Mouse (Mus musculus) CD4-positive, CD25-positive, alpha-beta regulatory T cell, adult 9 weeks (primary cell): ENCODE results near the gene Zfp667. TPM values are rescaled to one million over a fixed set of nuclear protein-coding genes. Genes with fewer than 3 reads are reported as not detected.

Source experiments
- polyA plus RNA-seq: library from polyadenylated mRNA; unstranded; fragments of 100-300 nt; shearing (Covaris generic); gene quantifications from one replicate; pipeline ENCODE4 v1.2.1, GENCODE M21; 2017

Gene Zfp667
- polyA plus RNA-seq = 8.0 TPM

DNA sequence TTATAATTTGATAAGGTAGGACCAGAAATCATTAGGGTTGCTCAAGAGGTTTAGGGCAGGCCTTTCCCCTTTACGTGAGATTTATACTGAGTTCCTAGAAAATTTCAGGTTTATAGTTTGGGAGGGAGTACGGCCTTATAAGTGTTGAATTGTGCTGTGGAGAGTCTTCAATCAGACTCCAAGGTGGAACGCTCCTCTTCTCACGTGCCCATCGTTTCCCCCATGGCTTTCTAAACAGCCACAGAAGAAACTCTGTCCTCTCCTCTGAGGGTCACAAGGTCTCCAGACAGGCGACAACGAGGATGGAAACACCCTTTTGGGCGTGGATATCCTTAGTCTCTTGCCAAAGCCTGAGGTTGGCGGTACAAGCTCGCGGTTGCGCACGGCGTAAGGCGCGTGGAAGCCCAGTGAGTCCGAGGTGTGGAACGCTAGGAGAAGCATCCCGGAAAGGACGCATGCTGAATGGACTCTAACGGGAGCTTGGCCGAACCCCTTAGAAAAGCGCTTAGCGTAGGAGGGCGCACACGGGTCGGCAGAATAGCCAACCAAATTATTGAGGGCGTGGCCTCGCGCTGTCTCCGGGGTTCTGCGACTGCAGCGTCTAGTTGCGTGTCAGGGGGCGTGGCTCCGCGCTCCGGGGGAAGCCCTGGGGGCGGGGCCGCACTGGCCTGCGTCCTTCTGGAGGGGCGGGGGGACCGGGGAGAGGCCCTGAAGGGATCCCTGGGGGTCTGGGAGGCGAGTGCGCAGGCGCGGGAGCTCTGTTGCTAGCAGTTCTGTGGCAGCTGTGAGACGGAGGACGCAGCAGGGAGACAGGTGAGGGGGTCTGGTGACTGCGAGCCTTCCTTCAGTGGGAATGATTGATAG, at the start of gene Zfp667:
Gene Zfp667 (plus strand): TSS at position 738 of the 864 bp plus-strand sequence.

DNA sequence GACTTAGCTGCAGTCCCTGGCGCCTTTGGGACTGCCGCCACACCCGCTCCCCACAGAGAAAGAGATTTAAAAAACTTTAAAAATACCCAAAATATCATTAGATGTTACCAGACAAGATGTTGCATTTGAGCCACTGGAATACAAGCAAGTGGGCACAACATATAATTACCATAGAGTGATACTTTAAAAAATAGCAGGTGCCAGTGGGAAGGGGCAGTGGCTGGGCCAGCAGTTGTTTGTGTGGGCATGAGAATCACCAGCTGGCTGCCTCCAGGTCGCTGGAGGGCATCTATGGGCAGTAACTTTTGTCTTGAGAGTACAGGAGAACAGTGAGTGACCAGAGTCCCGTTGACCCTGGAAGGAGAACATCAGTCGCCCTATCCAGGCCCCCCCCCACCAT, 34.0 kb upstream of the Zfp667 start, which contains the start of gene Epp13:
Gene Epp13 (plus strand): TSS at position 301 of the 400 bp plus-strand sequence.

DNA sequence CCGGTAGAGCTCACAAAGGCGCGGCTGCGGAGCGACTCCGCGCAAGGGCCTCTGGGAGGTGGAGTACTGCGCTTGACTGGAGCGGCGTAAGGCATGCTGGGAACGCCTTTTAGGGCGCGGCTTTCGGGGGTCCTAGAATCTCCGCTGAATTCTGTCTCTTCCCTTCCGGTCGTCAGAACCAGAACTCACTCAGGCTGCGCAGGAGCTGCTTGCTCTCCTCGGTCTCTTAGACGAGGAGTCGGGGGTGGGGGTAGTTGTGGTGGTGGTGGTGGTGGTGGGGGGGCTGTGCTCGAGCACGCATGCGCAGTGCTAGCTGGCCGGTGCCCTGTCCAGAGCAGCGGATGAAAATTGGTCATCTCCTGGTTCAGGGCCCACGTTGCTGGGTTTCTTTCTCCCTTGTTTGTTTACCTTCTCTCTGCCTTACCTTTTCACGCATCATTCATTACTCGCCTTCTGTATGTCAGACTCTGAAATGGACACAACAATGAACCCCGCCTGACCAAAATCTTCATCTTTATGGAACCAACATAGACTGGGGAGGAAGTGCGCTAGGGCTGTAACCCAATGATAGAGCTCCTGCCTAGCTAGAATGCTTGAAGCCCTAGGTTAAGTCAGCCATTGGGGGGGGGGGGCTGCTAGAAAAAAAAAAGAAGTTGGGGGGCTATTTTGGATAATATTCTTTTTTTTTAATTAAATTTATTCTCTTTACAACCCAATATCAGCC, 45.0 kb downstream of the Zfp667 start, which contains the start of gene Zfp583:
Gene Zfp583 (minus strand): TSS at position 53 of the 724 bp plus-strand sequence.

DNA sequence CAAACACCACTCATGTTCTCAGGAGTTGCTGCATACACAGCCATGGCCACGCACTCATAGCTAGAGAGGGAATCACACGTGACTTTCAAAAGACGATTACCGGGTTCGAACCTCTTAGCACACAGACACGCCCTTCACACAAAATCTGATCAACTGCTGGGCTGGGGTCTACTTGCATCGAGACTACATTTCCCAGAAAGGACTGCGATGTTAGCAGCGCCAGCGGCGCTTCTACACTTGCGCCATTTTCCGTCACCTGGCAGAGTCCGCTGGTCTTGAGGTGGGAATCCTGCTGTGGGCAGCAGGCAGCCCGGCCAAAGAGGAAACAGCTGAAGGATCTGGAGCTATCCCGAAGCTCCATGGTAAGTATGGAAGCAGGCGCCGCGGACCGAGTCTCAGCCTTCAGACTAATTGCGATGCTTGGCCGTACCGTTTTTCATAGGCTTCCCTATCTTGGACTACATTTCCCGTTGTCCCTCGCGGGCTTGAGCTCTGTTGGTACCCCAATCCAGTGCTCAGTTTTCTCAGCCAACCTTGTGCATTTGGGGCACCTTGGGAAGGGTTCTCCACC, 57.2 kb downstream of the Zfp667 start, which contains the start of gene Gm3854:
Gene Gm3854 (plus strand): TSS at position 259 of the 571 bp plus-strand sequence.

Other genes with a start within 250 kb of the Zfp667 start
- gene Nlrp4c, start 241.4 kb upstream of the Zfp667 start, polyA plus RNA-seq = not detected
- 25.3 TPM for gene Zfp787, start 130.6 kb upstream of the Zfp667 start, polyA plus RNA-seq
- 5.0 TPM for gene Zfp444, start 114.4 kb upstream of the Zfp667 start, polyA plus RNA-seq
- gene Galp, start 89.5 kb upstream of the Zfp667 start, polyA plus RNA-seq = not detected
- gene Zscan5b, start 64.3 kb upstream of the Zfp667 start, polyA plus RNA-seq = not detected
- not detected for gene Epp13, start 33.9 kb upstream of the Zfp667 start, polyA plus RNA-seq
- gene Zfp583, start 44.7 kb downstream of the Zfp667 start, polyA plus RNA-seq = 1.3 TPM
- gene Gm3854, start 57.2 kb downstream of the Zfp667 start, polyA plus RNA-seq = 0.65 TPM
- 4.6 TPM for gene Zfp78, start 76.7 kb downstream of the Zfp667 start, polyA plus RNA-seq
- 15.2 TPM for gene Zfp28, start 96.7 kb downstream of the Zfp667 start, polyA plus RNA-seq
- gene Smim17, start 112.1 kb downstream of the Zfp667 start, polyA plus RNA-seq = 0.43 TPM
- not detected for gene Gm20715, start 123.7 kb downstream of the Zfp667 start, polyA plus RNA-seq
- gene Olfr1344, start 152.1 kb downstream of the Zfp667 start, polyA plus RNA-seq = not detected
- 0.05 TPM for gene Olfr1336, start 169.6 kb downstream of the Zfp667 start, polyA plus RNA-seq
- gene Olfr1346, start 180.5 kb downstream of the Zfp667 start, polyA plus RNA-seq = not detected
- not detected for gene Olfr5, start 200.4 kb downstream of the Zfp667 start, polyA plus RNA-seq
- not detected for gene Olfr1347, start 213.2 kb downstream of the Zfp667 start, polyA plus RNA-seq
- not detected for gene Olfr1348, start 222.2 kb downstream of the Zfp667 start, polyA plus RNA-seq
- gene Olfr1349, start 236.4 kb downstream of the Zfp667 start, polyA plus RNA-seq = not detected